Mouse (Mus musculus) C2C12 (cell line): ENCODE data around the gene Ube2k. TPM values are rescaled to one million over a fixed set of nuclear protein-coding genes. Genes with fewer than 3 reads are reported as not detected.
"Not testable (repeated sequence)": the region's sequence is repeated elsewhere in the genome, so short reads cannot be mapped to it uniquely, and the experiment has no call there.

ENCODE experiments used
- H3K27me3 ChIP-seq: one replicate; pipeline ENCODE4 v1.6.1; 2011; ENCODE audit not compliant: control insufficient read depth, insufficient read depth, insufficient read length
- H3K36me3 ChIP-seq: one replicate; pipeline ENCODE4 v1.6.1; 2011; ENCODE audit not compliant: control insufficient read depth, insufficient read depth
- H3K4me3 ChIP-seq: one replicate; pipeline ENCODE4 v1.5.1; 2011; ENCODE audit warnings: mild to moderate bottlenecking, control low read depth; ENCODE audit not compliant: poor library complexity, insufficient read depth, severe bottlenecking
- H3K79me2 ChIP-seq: one replicate; pipeline ENCODE4 v1.6.1; 2011; ENCODE audit not compliant: control insufficient read depth, insufficient read depth
- H3K79me3 ChIP-seq: one replicate; pipeline ENCODE4 v1.6.1; 2011; ENCODE audit warnings: low read depth, control low read depth
- H3ac ChIP-seq: one replicate; pipeline ENCODE3; 2011; ENCODE audit warnings: low read depth; ENCODE audit not compliant: control insufficient read depth, insufficient read length
- CEBPB ChIP-seq: IDR thresholded peaks from one replicate; pipeline ENCODE4 v1.6.1; 2011; ENCODE audit warnings: low read depth, mild to moderate bottlenecking, control low read depth, moderate library complexity
- CTCF ChIP-seq: IDR thresholded peaks from one replicate; pipeline ENCODE4 v1.5.1; 2011; ENCODE audit not compliant: control insufficient read depth, insufficient read depth, insufficient read length
- FOSL1 ChIP-seq: IDR thresholded peaks from one replicate; pipeline ENCODE4 v1.8.0; 2011; ENCODE audit warnings: mild to moderate bottlenecking, low read length; ENCODE audit not compliant: poor library complexity, insufficient read depth, severe bottlenecking
- MAX ChIP-seq: IDR thresholded peaks from one replicate; pipeline ENCODE4 v1.6.1; 2011; ENCODE audit warnings: mild to moderate bottlenecking, control low read depth
- MYOD1 ChIP-seq: IDR thresholded peaks from one replicate; pipeline ENCODE4 v1.6.1; 2011; ENCODE audit warnings: low read depth; ENCODE audit not compliant: control insufficient read depth, insufficient read length
- MYOG ChIP-seq: IDR thresholded peaks from one replicate; pipeline ENCODE4 v1.6.1; 2011; ENCODE audit not compliant: control insufficient read depth, insufficient read length; ENCODE audit errors: extremely low read depth
- USF1 ChIP-seq: IDR thresholded peaks from one replicate; pipeline ENCODE4 v1.6.1; 2011; ENCODE audit warnings: low read depth, mild to moderate bottlenecking, control low read depth, moderate library complexity
- polyA plus RNA-seq: library from polyadenylated mRNA; unstranded; fragments of >200 nt; fragmentation: generic; extraction: Trizol; gene quantifications from one replicate; pipeline ENCODE4 v1.2.1, GENCODE M21; 2012; ENCODE audit warnings: missing spikeins

The Ube2k gene
- polyA plus RNA-seq, 1 experiment: 98.7 TPM

DNA sequence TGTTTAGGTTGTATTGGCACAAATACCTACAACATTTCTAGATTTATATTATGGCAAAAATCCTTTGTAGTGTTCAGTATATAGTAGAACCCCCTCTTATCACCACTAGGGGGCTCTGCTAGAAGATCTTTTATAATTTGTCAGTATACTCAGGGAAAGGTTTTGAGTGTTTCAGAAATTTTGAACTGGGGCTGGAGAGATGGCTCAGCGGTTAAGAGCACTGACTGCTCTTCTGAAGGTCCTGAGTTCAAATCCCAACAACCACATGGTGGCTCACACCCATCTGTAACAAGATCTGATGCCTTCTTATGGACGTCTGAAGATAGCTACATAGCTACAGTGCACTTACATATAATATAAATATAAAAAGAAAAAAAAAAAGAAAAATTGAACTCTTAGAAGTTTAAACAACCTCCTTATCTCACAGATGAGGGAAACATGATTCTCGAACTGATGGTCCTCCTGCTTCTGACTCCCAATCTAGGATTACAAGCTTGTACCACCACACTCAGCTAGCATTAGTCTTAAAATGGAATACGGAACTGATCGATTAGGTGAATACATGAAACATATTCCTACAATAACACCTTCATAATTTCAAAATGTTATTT, 1.5 kb upstream of the Ube2k start:
- peaks cover 32% of the 10 kb centered on the region for H3K79me3 ChIP-seq
- no peak overlapping the region for H3ac ChIP-seq
- no peaks in the 10 kb centered on the region for H3K27me3 ChIP-seq
- H3K36me3 ChIP-seq: peaks cover 4% of the 10 kb centered on the region
- H3K79me2 ChIP-seq: peaks cover 35% of the 10 kb centered on the region
- TF ChIP-seq MAX (no peak), MYOG (no peak), CTCF (no peak), CEBPB (no peak), FOSL1 (no peak), USF1 (no peak), MYOD1 (no peak)
- no peak overlapping the region for H3K4me3 ChIP-seq

DNA sequence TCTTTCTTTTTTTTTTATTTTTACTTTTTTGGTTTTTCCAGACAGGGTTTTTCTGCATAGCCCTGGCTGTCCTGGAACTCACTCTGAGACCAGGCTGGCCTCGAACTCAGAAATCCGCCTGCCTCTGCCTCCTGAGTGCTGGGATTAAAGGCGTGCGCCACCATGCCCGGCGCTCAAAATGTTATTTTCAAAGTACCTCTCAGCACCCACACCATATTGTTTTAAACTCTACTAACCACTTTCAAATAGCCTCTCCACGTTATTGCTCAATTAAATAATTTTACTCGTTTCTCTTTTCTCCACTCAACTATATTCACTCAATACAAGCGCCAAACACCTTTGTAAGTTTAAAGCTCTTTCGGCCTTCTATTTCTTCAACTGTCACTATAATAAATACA, 966 bp upstream of the Ube2k start:
- peak overlapping the region; percentile 84 for H3K4me3 ChIP-seq
- H3K36me3 ChIP-seq, H3K27me3 ChIP-seq, H3ac ChIP-seq: not testable (repeated sequence)
- H3K79me3 ChIP-seq: peaks cover 37% of the 10 kb centered on the region
- peaks cover 40% of the 10 kb centered on the region for H3K79me2 ChIP-seq

DNA sequence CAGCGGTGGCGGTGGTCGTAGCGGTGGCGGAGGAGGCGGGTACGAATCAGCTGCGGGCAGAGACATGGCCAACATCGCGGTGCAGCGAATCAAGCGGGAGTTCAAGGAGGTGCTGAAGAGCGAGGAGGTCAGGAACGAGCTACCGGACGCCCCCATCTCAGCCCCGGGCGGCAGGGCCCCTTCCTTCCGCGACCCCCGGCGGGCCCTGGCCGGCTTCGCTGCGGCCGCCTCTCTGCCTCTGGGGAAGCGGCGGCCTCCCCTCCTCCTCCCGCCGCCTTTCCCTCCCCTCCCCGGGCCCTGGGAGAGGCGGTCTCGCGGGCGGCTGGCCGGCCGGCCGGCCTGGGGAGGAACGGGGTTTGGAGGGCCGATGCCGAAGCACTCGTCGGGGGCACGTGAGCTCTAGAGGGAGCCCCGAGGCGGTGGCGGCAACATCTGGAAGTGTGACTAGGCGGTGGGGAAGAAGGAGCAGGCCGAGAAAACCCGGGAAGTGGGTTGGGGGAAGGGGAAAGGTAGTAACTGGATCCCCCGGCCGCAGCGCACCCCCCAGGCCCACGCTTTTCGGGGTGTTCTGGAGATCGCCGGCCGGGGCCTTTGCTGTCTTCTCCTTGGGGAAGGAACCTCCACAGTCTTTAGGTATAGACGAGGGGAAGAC, 513 bp downstream of the Ube2k start:
- Histone ChIP-seq H3K36me3 (peaks cover 17% of the 10 kb centered on the region), H3K79me2 (peaks cover 55% of the 10 kb centered on the region), H3K4me3 (peak overlapping the region; percentile 84), H3K79me3 (peaks cover 52% of the 10 kb centered on the region), H3ac (peak overlapping the region; percentile 83), H3K27me3 (no peaks in the 10 kb centered on the region)
- TF ChIP-seq CEBPB (no peak), USF1 (no peak), CTCF (no peak), FOSL1 (no peak), MYOD1 (no peak), MYOG (no peak)

DNA sequence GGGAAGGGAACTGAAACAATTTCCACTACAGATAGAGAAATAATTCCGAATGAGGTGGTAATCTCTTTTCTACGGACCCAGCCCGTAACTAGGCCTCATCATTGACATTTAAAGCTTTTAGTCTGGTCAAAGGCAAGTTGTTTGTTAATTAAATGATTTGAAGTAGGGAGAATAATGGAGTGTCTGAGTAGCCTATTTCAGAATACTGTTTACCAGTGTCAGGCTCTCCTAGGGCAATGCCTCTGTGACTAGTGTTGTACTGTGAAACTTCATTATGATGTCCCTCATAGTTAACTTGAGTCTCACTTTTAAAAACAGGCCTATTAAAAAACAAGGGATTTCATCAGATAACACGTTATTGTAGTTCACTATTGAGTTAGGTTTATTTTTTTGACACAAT, 1.1 kb downstream of the Ube2k start:
- TF ChIP-seq USF1: no peak
- TF ChIP-seq MYOG: no peak
- no peak for TF ChIP-seq MAX
- no peak for TF ChIP-seq FOSL1
- TF ChIP-seq CTCF: no peak
- TF ChIP-seq MYOD1: no peak
- no peak for TF ChIP-seq CEBPB

DNA sequence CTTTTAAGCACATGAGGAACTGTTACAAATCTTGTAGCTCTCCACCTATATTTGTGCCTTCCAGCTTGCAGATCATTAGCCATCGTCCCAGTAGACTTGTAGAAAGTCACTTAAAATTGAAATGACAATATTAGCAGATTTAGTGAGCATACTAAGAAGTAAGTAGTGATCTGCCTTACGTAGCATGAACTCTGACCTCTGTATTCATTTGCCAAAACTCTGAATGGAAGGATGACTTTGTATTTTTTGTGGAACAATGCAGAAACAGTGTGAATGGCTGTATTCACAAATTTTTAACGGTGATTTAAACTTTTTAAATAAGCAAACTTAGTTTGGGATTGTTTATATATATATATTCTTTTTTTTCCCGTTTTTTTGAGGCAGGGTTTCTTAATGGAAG, 1.8 kb downstream of the Ube2k start:
- H3K36me3 ChIP-seq: peaks cover 29% of the 10 kb centered on the region
- no peaks in the 10 kb centered on the region for H3K27me3 ChIP-seq
- peaks cover 68% of the 10 kb centered on the region for H3K79me2 ChIP-seq
- no peak overlapping the region for H3ac ChIP-seq
- TF ChIP-seq FOSL1 (no peak), CTCF (no peak), CEBPB (no peak), MYOD1 (no peak), MYOG (no peak), USF1 (no peak), MAX (no peak)
- peak overlapping the region; percentile 84 for H3K4me3 ChIP-seq
- H3K79me3 ChIP-seq: peaks cover 65% of the 10 kb centered on the region

More for the DNA sequence above, 1.1 kb downstream of the Ube2k start:
- no peaks in the 10 kb centered on the region for H3K27me3 ChIP-seq
- H3K79me3 ChIP-seq: peaks cover 58% of the 10 kb centered on the region
- H3K79me2 ChIP-seq: peaks cover 61% of the 10 kb centered on the region
- H3ac ChIP-seq: peak overlapping the region; percentile 83
- peak overlapping the region; percentile 84 for H3K4me3 ChIP-seq
- H3K36me3 ChIP-seq: peaks cover 22% of the 10 kb centered on the region

DNA sequence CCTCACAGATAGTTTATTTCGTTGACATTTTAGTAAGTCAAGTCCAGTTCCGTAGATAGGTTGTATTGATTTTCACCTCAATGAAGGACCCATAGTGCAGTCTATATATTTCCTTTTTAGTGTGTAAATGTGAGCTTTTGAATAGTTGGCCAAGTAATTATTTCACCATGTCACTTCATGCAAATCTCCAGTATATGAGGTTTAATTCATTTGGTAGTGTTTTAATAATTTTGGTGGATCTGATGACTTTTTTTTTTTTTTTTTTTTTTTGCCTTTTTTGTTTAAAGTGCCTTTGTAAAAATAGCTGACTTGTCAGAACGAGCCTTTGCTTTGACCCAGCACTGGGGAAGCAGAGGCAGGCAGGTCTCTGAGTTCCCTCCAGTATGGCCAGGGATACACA, 2.8 kb downstream of the Ube2k start:
- no peak for TF ChIP-seq MAX
- no peak for TF ChIP-seq USF1
- no peak for TF ChIP-seq MYOD1
- TF ChIP-seq CEBPB: no peak
- TF ChIP-seq CTCF: no peak
- TF ChIP-seq MYOG: no peak
- TF ChIP-seq FOSL1: no peak
- no peak overlapping the region for H3ac ChIP-seq
- peaks cover 33% of the 10 kb centered on the region for H3K36me3 ChIP-seq
- H3K27me3 ChIP-seq: no peaks in the 10 kb centered on the region
- peaks cover 77% of the 10 kb centered on the region for H3K79me2 ChIP-seq
- peaks cover 72% of the 10 kb centered on the region for H3K79me3 ChIP-seq
- H3K4me3 ChIP-seq: no peak overlapping the region
